Mouse (Mus musculus): ENCODE data around the gene Atf1. TPM values are rescaled to one million over a fixed set of nuclear protein-coding genes. Genes with fewer than 3 reads are reported as not detected.

The Atf1 gene
- polyA plus RNA-seq, 1 experiment, result 45.7 TPM

DNA sequence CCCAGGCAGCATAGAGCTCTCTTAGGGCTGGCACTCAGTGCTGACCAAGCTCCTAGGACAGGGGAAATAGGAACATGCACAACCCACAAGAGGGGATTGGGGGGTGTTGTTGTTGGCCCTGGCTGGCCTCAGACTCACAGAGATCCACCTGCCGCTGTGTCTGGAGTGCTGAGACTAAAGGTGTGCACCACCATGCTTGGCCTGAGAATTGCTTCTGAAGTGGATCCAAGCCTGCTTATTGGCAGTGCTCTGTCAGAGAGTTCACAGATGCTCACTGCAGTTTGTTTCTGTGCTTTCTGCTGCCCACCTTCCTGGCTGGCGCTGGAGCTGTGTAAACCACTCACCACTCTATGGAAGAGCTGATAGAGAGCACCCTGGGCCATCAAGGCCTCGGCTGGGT is 17.6 kb upstream of the Atf1 start:
- Histone ChIP-seq H3K4me3 (replicated peaks; ENCODE audit: extremely low read depth, low read depth, low read length) (no peak overlapping the region), H3K4me1 (ENCODE audit: control insufficient read depth, insufficient read depth, low read length) (no peaks in the 10 kb centered on the region)
- no peak for DNase-seq
- TF ChIP-seq POLR2A (IDR thresholded peaks at IDR 0.05; ENCODE audit: borderline replicate concordance, extremely low read depth, low read depth, low read length), result no peak
- no peak for TF ChIP-seq CTCF (IDR thresholded peaks at IDR 0.05; ENCODE audit: insufficient read depth, low read length)
- WGBS, result 97% methylated on average over 3 of the region's 3 CpGs

DNA sequence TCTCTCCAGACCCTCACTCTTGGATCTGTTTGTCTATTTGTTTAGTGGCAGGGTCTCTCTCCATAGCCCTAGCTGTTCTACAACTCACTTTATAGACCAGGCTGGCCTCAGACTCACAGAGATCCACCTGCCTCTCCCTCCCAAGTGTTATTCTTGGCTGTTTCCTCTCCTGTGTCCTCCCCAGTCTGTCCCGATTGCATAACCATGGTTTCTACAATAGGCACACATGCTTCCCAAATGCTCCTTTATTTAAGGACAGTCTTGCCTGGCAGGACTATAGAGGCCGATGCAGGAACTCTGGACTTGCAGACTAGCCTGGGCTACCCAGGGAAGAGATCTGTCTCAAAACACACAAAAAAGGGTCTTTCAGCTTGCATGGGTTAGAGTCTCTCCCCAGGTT is 14.3 kb upstream of the Atf1 start:
- no peak for DNase-seq
- TF ChIP-seq CTCF (IDR thresholded peaks at IDR 0.05; ENCODE audit: insufficient read depth, low read length), result no peak
- TF ChIP-seq POLR2A (IDR thresholded peaks at IDR 0.05; ENCODE audit: borderline replicate concordance, extremely low read depth, low read depth, low read length), result no peak
- 79% methylated on average over 2 of the region's 2 CpGs for WGBS
- H3K4me1 ChIP-seq (ENCODE audit: control insufficient read depth, insufficient read depth, low read length), result no peaks in the 10 kb centered on the region
- no peak overlapping the region for H3K4me3 ChIP-seq (replicated peaks; ENCODE audit: extremely low read depth, low read depth, low read length)

DNA sequence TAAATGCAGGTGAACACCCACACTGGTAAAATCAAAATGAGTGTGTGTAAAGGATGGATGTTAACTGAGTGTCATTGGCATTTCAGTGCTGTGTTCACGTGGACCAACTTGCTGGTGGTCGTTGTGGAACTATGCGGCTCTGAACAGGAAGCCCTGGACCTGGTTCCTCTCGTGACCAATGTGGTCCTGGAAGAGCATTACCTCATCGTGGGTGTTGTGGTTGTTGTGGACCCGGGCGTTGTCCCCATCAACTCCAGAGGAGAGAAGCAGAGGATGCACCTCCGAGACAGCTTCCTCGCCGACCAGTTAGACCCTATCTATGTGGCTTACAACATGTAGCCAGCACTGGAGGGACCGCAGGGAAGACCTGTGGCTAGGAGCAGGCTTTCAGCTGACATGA is 12.5 kb upstream of the Atf1 start:
- WGBS, result 85% methylated on average over 11 of the region's 11 CpGs
- Histone ChIP-seq H3K4me3 (replicated peaks; ENCODE audit: extremely low read depth, low read depth, low read length) (no peak overlapping the region), H3K4me1 (ENCODE audit: control insufficient read depth, insufficient read depth, low read length) (no peaks in the 10 kb centered on the region)
- TF ChIP-seq CTCF (IDR thresholded peaks at IDR 0.05; ENCODE audit: insufficient read depth, low read length), result no peak
- no peak for TF ChIP-seq POLR2A (IDR thresholded peaks at IDR 0.05; ENCODE audit: borderline replicate concordance, extremely low read depth, low read depth, low read length)
- DNase-seq, result no peak

- DNase-seq, result no peak
- WGBS, result 83% methylated on average over 9 of the region's 9 CpGs
These were observed 11.4 kb upstream of the Atf1 start for GRCm38 (mm10) chr15:100216173-100216572.

DNA sequence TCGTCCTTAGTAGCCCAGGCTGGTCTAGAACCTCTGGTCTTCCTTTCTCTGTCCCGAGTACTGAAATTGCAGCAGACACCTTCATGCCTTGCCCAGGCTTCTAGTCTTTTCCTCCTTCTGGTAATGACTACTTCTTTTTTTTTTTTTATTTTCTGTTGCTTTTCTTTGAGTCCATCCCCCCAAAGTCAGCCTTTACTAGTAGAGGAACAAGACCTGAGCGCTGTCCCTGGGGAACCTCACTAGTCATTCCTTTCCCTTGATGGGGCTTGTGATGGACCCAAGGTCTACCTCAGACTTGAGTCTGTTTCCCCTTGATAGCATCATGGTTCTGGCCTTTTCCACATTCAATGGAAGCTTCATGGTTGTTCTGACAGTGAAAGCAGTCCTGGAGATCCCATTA is 9.6 kb upstream of the Atf1 start:
- 93% methylated on average over 3 of the region's 3 CpGs for WGBS

More at GRCm38 (mm10) chr15:100216173-100216572, 11.4 kb upstream of the Atf1 start:
- TF ChIP-seq POLR2A (IDR thresholded peaks at IDR 0.05; ENCODE audit: borderline replicate concordance, extremely low read depth, low read depth, low read length) (no peak), CTCF (IDR thresholded peaks at IDR 0.05; ENCODE audit: insufficient read depth, low read length) (no peak)
- Histone ChIP-seq H3K4me3 (replicated peaks; ENCODE audit: extremely low read depth, low read depth, low read length) (no peak overlapping the region), H3K4me1 (ENCODE audit: control insufficient read depth, insufficient read depth, low read length) (peaks cover 2% of the 10 kb centered on the region; the same call in 1 of the 2 replicates)

GRCm38 (mm10) chr15:100219396-100219795 is 8.2 kb upstream of the Atf1 start:
- Histone ChIP-seq H3K4me1 (ENCODE audit: control insufficient read depth, insufficient read depth, low read length) (peaks cover 2% of the 10 kb centered on the region; the same call in 1 of the 2 replicates), H3K4me3 (replicated peaks; ENCODE audit: extremely low read depth, low read depth, low read length) (no peak overlapping the region)
- TF ChIP-seq CTCF (IDR thresholded peaks at IDR 0.05; ENCODE audit: insufficient read depth, low read length), result no peak
- no peak for TF ChIP-seq POLR2A (IDR thresholded peaks at IDR 0.05; ENCODE audit: borderline replicate concordance, extremely low read depth, low read depth, low read length)
- no peak for DNase-seq
- 48% methylated on average over 1 of the region's 1 CpGs for WGBS

More for the DNA sequence above, 9.6 kb upstream of the Atf1 start:
- TF ChIP-seq POLR2A (IDR thresholded peaks at IDR 0.05; ENCODE audit: borderline replicate concordance, extremely low read depth, low read depth, low read length), result no peak
- TF ChIP-seq CTCF (IDR thresholded peaks at IDR 0.05; ENCODE audit: insufficient read depth, low read length), result no peak
- DNase-seq, result no peak
- Histone ChIP-seq H3K4me1 (ENCODE audit: control insufficient read depth, insufficient read depth, low read length) (peaks cover 2% of the 10 kb centered on the region; the same call in 1 of the 2 replicates), H3K4me3 (replicated peaks; ENCODE audit: extremely low read depth, low read depth, low read length) (no peak overlapping the region)

GRCm38 (mm10) chr15:100220916-100221315 is 6.7 kb upstream of the Atf1 start:
- peak; percentile 19 for DNase-seq
- TF ChIP-seq CTCF (IDR thresholded peaks at IDR 0.05; ENCODE audit: insufficient read depth, low read length), result no peak
- TF ChIP-seq POLR2A (IDR thresholded peaks at IDR 0.05; ENCODE audit: borderline replicate concordance, extremely low read depth, low read depth, low read length), result no peak
- WGBS, result 54% methylated on average over 7 of the region's 7 CpGs
- no peak overlapping the region for H3K4me3 ChIP-seq (replicated peaks; ENCODE audit: extremely low read depth, low read depth, low read length)
- peaks cover 2% of the 10 kb centered on the region; the same call in 1 of the 2 replicates for H3K4me1 ChIP-seq (ENCODE audit: control insufficient read depth, insufficient read depth, low read length)

- 79% methylated on average over 4 of the region's 4 CpGs for WGBS
- DNase-seq, result no peak
- TF ChIP-seq POLR2A (IDR thresholded peaks at IDR 0.05; ENCODE audit: borderline replicate concordance, extremely low read depth, low read depth, low read length) (no peak), CTCF (IDR thresholded peaks at IDR 0.05; ENCODE audit: insufficient read depth, low read length) (no peak)
These were observed 2.2 kb upstream of the Atf1 start for GRCm38 (mm10) chr15:100225381-100225780.

GRCm38 (mm10) chr15:100225891-100226290 is 1.7 kb upstream of the Atf1 start:
- 55% methylated on average over 1 of the region's 1 CpGs for WGBS
- TF ChIP-seq CTCF (IDR thresholded peaks at IDR 0.05; ENCODE audit: insufficient read depth, low read length) (no peak), POLR2A (IDR thresholded peaks at IDR 0.05; ENCODE audit: borderline replicate concordance, extremely low read depth, low read depth, low read length) (no peak)
- Histone ChIP-seq H3K4me1 (ENCODE audit: control insufficient read depth, insufficient read depth, low read length) (peaks cover 8% of the 10 kb centered on the region), H3K4me3 (replicated peaks; ENCODE audit: extremely low read depth, low read depth, low read length) (no peak overlapping the region)
- DNase-seq, result no peak

More at GRCm38 (mm10) chr15:100225381-100225780, 2.2 kb upstream of the Atf1 start:
- Histone ChIP-seq H3K4me1 (ENCODE audit: control insufficient read depth, insufficient read depth, low read length) (peaks cover 8% of the 10 kb centered on the region), H3K4me3 (replicated peaks; ENCODE audit: extremely low read depth, low read depth, low read length) (no peak overlapping the region)

DNA sequence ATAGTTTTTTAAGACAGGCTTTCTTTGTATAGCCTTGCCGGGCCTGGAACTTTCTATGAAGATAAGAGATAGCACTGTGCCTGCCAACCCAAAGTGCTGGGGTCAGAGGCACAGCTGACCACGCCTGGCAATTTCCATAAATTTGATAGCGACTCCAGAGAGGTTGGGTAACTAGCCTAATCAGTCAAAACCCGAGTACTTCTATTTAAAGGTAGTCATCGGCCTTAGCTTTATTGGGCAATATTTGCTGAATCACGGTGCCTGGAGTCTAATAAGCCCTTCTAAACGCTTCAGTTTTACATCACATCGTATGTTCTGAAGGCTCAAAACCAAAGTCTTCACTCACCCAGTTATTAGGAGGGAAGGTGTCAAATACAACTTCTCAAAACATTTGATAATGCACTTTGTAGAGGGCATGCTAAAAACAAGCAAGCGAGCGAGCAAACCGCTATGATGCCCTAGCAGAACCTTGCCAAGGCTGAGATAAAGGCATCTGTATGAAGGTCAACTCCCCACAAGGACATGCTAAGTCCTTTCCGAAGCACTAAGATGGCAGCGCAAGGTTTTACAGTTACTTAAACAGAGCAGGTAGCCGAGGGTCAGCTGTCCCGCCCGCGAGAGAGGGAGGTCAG is 472 bp upstream of the Atf1 start:
- peak overlapping the region; percentile 98 for H3K4me3 ChIP-seq (replicated peaks; ENCODE audit: extremely low read depth, low read depth, low read length)
- peak; percentile 6; the same call in 1 of the 2 replicates for TF ChIP-seq POLR2A (IDR thresholded peaks at IDR 0.05; ENCODE audit: borderline replicate concordance, extremely low read depth, low read depth, low read length)
- TF ChIP-seq CTCF (IDR thresholded peaks at IDR 0.05; ENCODE audit: insufficient read depth, low read length), result no peak
- peaks cover 14% of the 10 kb centered on the region for H3K4me1 ChIP-seq (ENCODE audit: control insufficient read depth, insufficient read depth, low read length)
- under 1% methylated on average over 17 of the region's 17 CpGs for WGBS
- DNase-seq, result peak; percentile 21

Data from lung, adult 2 months (tissue).